Comparison of ENCODE assay signal across 18 mouse cellular contexts in genomic region chr15:27549878-27550277, GRCm38 (mm10).
DNase-seq lines count a peak whose midpoint lies in the region; ATAC-seq and TF ChIP-seq lines count a peak whose summit lies in the region.
"Had no signal": no experiment of that assay in that cellular context is flagged by ENCODE, and none has a peak within 500 bp of the region (broad histone marks: within the 10 kb centered on the region; RNA-seq: fewer than 3 reads in every experiment).

No protein-coding gene starts in this region.

- H3K4me3 ChIP-seq in forebrain, embryonic 14.5 days (ENCODE audit: low read depth, low read length): no peak overlapping the region
- no peak overlapping the region for H3K4me3 ChIP-seq in forebrain, embryonic 12.5 days (replicated peaks)
- no peak overlapping the region for H3K4me3 ChIP-seq in layer of hippocampus, adult 2 months
- H3K4me3 ChIP-seq in stomach, embryonic 15.5 days (replicated peaks): no peak overlapping the region
- H3K4me3 ChIP-seq: limb, embryonic 12.5 days; midbrain, embryonic 12.5 days; neural tube, embryonic 12.5 days had no signal

- H3K27ac ChIP-seq in forebrain, embryonic 14.5 days (ENCODE audit: low read depth, low read length): no peak overlapping the region
- H3K27ac ChIP-seq in forebrain, embryonic 12.5 days: no peak overlapping the region
- H3K27ac ChIP-seq in layer of hippocampus, adult 2 months: peak overlapping the region; percentile 5; the same call in 1 of the 2 replicates
- no peak overlapping the region for H3K27ac ChIP-seq in stomach, embryonic 15.5 days
- H3K27ac ChIP-seq: limb, embryonic 12.5 days; midbrain, embryonic 12.5 days; neural tube, embryonic 12.5 days had no signal

- no peak overlapping the region for H3K9ac ChIP-seq in forebrain, embryonic 14.5 days (ENCODE audit: low read length)
- no peak overlapping the region for H3K9ac ChIP-seq in forebrain, embryonic 12.5 days
- H3K9ac ChIP-seq in stomach, embryonic 15.5 days: no peak overlapping the region
- H3K9ac ChIP-seq: limb, embryonic 12.5 days; midbrain, embryonic 12.5 days; neural tube, embryonic 12.5 days had no signal

- no peaks in the 10 kb centered on the region for H3K36me3 ChIP-seq in forebrain, embryonic 14.5 days (ENCODE audit: control insufficient read depth, insufficient read depth, low read length)
- H3K36me3 ChIP-seq in forebrain, embryonic 12.5 days (replicated peaks): 0 out of 2 replicates have a peak, but pooled peaks cover 3% of the 10 kb centered on the region
- H3K36me3 ChIP-seq in stomach, embryonic 15.5 days: no peaks in the 10 kb centered on the region
- H3K36me3 ChIP-seq: limb, embryonic 12.5 days; neural tube, embryonic 12.5 days had no signal

- no peaks in the 10 kb centered on the region for H3K9me3 ChIP-seq in forebrain, embryonic 14.5 days (replicated peaks; ENCODE audit: control insufficient read depth, low read length)
- H3K9me3 ChIP-seq in forebrain, embryonic 12.5 days: no peaks in the 10 kb centered on the region
- H3K9me3 ChIP-seq in stomach, embryonic 15.5 days: no peaks in the 10 kb centered on the region
- H3K9me3 ChIP-seq: limb, embryonic 12.5 days; midbrain, embryonic 12.5 days; neural tube, embryonic 12.5 days had no signal

- 55% methylated on average over 7 of the region's 7 CpGs for WGBS in forebrain, embryonic 14.5 days
- WGBS in forebrain, embryonic 12.5 days: 79% methylated on average over 7 of the region's 7 CpGs
- WGBS in stomach, embryonic 15.5 days: 49% methylated on average over 7 of the region's 7 CpGs

- peak; percentile 40; the same call in 1 of the 2 replicates for ATAC-seq in forebrain, embryonic 14.5 days
- ATAC-seq in forebrain, embryonic 12.5 days (ENCODE audit: low FRiP score): no peak
- peak; percentile 51; the same call in 1 of the 2 replicates for ATAC-seq in stomach, embryonic 15.5 days (ENCODE audit: insufficient read depth, low FRiP score, low read depth)
- ATAC-seq: hindbrain, embryonic 16.5 days had no signal

- H3K4me2 ChIP-seq in forebrain, embryonic 14.5 days (ENCODE audit: low read length): no peak overlapping the region
- no peak overlapping the region for H3K4me2 ChIP-seq in forebrain, embryonic 12.5 days
- no peak overlapping the region for H3K4me2 ChIP-seq in stomach, embryonic 15.5 days
- H3K4me2 ChIP-seq: limb, embryonic 12.5 days; midbrain, embryonic 12.5 days; neural tube, embryonic 12.5 days had no signal

- no peaks in the 10 kb centered on the region for H3K27me3 ChIP-seq in forebrain, embryonic 14.5 days (replicated peaks; ENCODE audit: control insufficient read depth, insufficient read depth, low read length)
- H3K27me3 ChIP-seq in forebrain, embryonic 12.5 days: no peaks in the 10 kb centered on the region
- H3K27me3 ChIP-seq in stomach, embryonic 15.5 days (replicated peaks): no peaks in the 10 kb centered on the region
- H3K27me3 ChIP-seq: limb, embryonic 12.5 days; midbrain, embryonic 12.5 days; neural tube, embryonic 12.5 days had no signal

- no peak for TF ChIP-seq CTCF in layer of hippocampus, adult 2 months (conservative IDR thresholded peaks at IDR 0.05)

- no peaks in the 10 kb centered on the region; the same call in 1 of the 2 replicates for H3K4me1 ChIP-seq in forebrain, embryonic 14.5 days (ENCODE audit: control insufficient read depth, insufficient read depth, low read length)
- H3K4me1 ChIP-seq in forebrain, embryonic 12.5 days: no peaks in the 10 kb centered on the region; the same call in 1 of the 2 replicates
- H3K4me1 ChIP-seq in stomach, embryonic 15.5 days: peaks cover 11% of the 10 kb centered on the region; the same call in 1 of the 2 replicates

- peak; percentile 27 for DNase-seq in forebrain, embryonic 14.5 days (ENCODE audit: low spot score)
- DNase-seq in layer of hippocampus, adult 2 months (ENCODE audit: low spot score in 2 of 2): no peak
- DNase-seq in layer of hippocampus, adult 8-10 months (ENCODE audit: low spot score in 2 of 2): no peak
- DNase-seq in lung, postnatal 10 days: peak; percentile 16
- DNase-seq in lung, postnatal 14 days: no peak
- DNase-seq in cerebellum, adult 9-11 months: no peak
- DNase-seq: adrenal gland, postnatal 14 days; heart, postnatal 10 days; kidney, adult 11 months; kidney, postnatal 25 days; layer of hippocampus, postnatal 36 days; right cerebral cortex, postnatal 4 days had no signal

Comparison
In these comparisons a context has a peak if more than half of its experiments do, and no peak if none do; other contexts are left out.
1. DNase-seq: peak in forebrain, embryonic 14.5 days (single experiment) and lung, postnatal 10 days (single experiment); none in layer of hippocampus, adult 2 months (0 of 2), layer of hippocampus, adult 8-10 months (0 of 2), lung, postnatal 14 days (single experiment) and cerebellum, adult 9-11 months (single experiment).